Mouse (Mus musculus) myocyte (in vitro differentiated cells): ENCODE data around the gene Zdhhc19. TPM values are rescaled to one million over a fixed set of nuclear protein-coding genes. Genes with fewer than 3 reads are reported as not detected.

Source experiments
- H3K27me3 ChIP-seq: one replicate; pipeline ENCODE4 v1.6.1; 2011; ENCODE audit not compliant: control insufficient read depth, insufficient read depth, insufficient read length
- H3K36me3 ChIP-seq: one replicate; pipeline ENCODE4 v1.6.1; 2011; ENCODE audit not compliant: control insufficient read depth, insufficient read depth
- H3K4me2 ChIP-seq: one replicate; pipeline ENCODE4 v1.6.1; 2011; ENCODE audit warnings: low read depth, control low read depth
- H3K4me3 ChIP-seq: one replicate; pipeline ENCODE4 v1.5.1; 2011; ENCODE audit warnings: mild to moderate bottlenecking, control low read depth, moderate library complexity
- H3K79me2 ChIP-seq: one replicate; pipeline ENCODE4 v1.6.1; 2011; ENCODE audit not compliant: control insufficient read depth, insufficient read depth
- H3ac ChIP-seq: one replicate; pipeline ENCODE4 v1.6.1; 2011; ENCODE audit not compliant: control insufficient read depth, insufficient read length
- CEBPB ChIP-seq: IDR thresholded peaks from 2 replicates; pipeline ENCODE4 v1.6.1; 2011; ENCODE audit warnings: mild to moderate bottlenecking, moderate library complexity; ENCODE audit not compliant: poor library complexity, insufficient read depth, severe bottlenecking
- E2F4 ChIP-seq: IDR thresholded peaks from one replicate; pipeline ENCODE4 v1.6.1; 2011; ENCODE audit warnings: mild to moderate bottlenecking, control low read depth, moderate library complexity; ENCODE audit not compliant: insufficient read depth
- MAX ChIP-seq: IDR thresholded peaks from one replicate; pipeline ENCODE4 v1.6.1; 2011; ENCODE audit warnings: low read depth, mild to moderate bottlenecking, control low read depth
- MYOD1 ChIP-seq, 3 experiments: IDR thresholded peaks; one replicate each; pipeline ENCODE4 v1.6.1; 2011; ENCODE audit warnings: control low read depth in 2 of 3, low read depth in 2 of 3, mild to moderate bottlenecking in 2 of 3, moderate library complexity in 1 of 3; ENCODE audit not compliant: insufficient read length in 2 of 3, control insufficient read depth in 1 of 3
- MYOG ChIP-seq, 3 experiments: IDR thresholded peaks; one replicate each; pipeline ENCODE4 v1.6.1; 2011; ENCODE audit warnings: control low read depth in 2 of 3, low read depth in 2 of 3, mild to moderate bottlenecking in 2 of 3; ENCODE audit not compliant: insufficient read length in 2 of 3, control insufficient read depth in 1 of 3, insufficient read depth in 1 of 3
- POLR2A ChIP-seq: IDR thresholded peaks from one replicate; pipeline ENCODE4 v1.6.1; 2011; ENCODE audit warnings: low read depth, mild to moderate bottlenecking, control low read depth, moderate library complexity; ENCODE audit not compliant: insufficient read length
- POLR2AphosphoS2 ChIP-seq: IDR thresholded peaks from one replicate; pipeline ENCODE4 v1.6.1; 2011; ENCODE audit warnings: low read depth, control low read depth; ENCODE audit not compliant: insufficient read length
- REST ChIP-seq: IDR thresholded peaks from one replicate; pipeline ENCODE4 v1.6.1; 2011; ENCODE audit warnings: mild to moderate bottlenecking, control low read depth, moderate library complexity; ENCODE audit not compliant: insufficient read depth, insufficient read length
- SRF ChIP-seq: IDR thresholded peaks from one replicate; pipeline ENCODE4 v1.6.1; 2011; ENCODE audit warnings: low read depth; ENCODE audit not compliant: control insufficient read depth, insufficient read length
- TCF12 ChIP-seq: IDR thresholded peaks from one replicate; pipeline ENCODE4 v1.6.1; 2011; ENCODE audit warnings: mild to moderate bottlenecking, control low read depth; ENCODE audit not compliant: poor library complexity, insufficient read depth, severe bottlenecking
- TCF3 ChIP-seq: IDR thresholded peaks from one replicate; pipeline ENCODE4 v1.6.1; 2011; ENCODE audit warnings: low read depth, control low read depth; ENCODE audit not compliant: insufficient read length
- USF1 ChIP-seq: IDR thresholded peaks from one replicate; pipeline ENCODE4 v1.6.1; 2011; ENCODE audit warnings: low read depth, mild to moderate bottlenecking, control low read depth, moderate library complexity
- polyA plus RNA-seq: library from polyadenylated mRNA; unstranded; fragments of >200 nt; fragmentation: generic; extraction: Trizol; gene quantifications from one replicate; pipeline ENCODE4 v1.2.1, GENCODE M21; 2012; ENCODE audit warnings: missing spikeins

Zdhhc19 gene
- polyA plus RNA-seq, 1 experiment = not detected

DNA sequence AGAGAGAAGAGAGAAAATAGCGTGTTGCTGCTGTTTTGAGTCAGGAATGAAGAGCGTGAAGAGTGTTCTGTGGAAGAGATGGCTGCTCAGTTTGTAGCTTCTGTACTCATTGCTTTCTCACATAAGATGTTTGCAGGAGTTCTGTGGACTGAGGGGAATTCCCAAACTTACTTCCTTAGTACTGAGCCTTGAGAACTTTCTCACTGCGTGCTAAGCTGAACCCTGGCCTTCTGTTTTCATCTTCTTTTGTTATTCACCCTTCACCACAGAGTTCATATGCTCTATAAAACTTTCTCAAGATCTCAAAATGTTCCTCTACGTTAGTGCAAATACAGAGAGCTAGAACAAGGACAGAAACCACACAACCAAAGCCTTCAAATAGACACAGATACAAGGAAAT is 76.5 kb downstream of the Zdhhc19 start:
- no peak overlapping the region for H3K4me2 ChIP-seq
- H3ac ChIP-seq = no peak overlapping the region
- H3K4me3 ChIP-seq = no peak overlapping the region
- no peak for TF ChIP-seq TCF12
- no peak for TF ChIP-seq E2F4
- no peak for TF ChIP-seq MYOG (IDR thresholded peaks at IDR 0.05; ENCODE audit: control insufficient read depth in 1 of 3, insufficient read depth in 1 of 3, insufficient read length in 2 of 3, low read depth in 2 of 3)
- no peak for TF ChIP-seq POLR2A
- TF ChIP-seq TCF3 = no peak
- no peak for TF ChIP-seq USF1
- H3K27me3 ChIP-seq = no peaks in the 10 kb centered on the region
- H3K79me2 ChIP-seq = no peaks in the 10 kb centered on the region
- no peaks in the 10 kb centered on the region for H3K36me3 ChIP-seq

DNA sequence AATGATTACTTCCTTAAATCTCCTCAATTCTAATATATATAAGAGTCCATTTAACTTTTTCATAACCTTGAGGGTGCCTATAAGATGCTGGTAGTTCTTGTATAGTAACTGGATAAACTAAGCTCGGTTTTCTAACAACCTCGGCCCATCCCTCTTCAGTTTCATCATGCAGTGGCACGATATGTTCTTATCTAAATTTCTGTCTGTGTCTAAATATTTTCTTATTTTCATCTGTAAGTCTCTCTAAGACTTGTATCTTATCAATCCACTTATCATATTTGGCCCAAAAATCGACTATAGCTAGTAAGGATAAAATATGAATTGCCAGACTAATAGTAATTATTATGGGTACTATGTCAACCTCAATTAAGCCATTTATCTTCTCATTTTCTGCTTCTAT is 90.4 kb downstream of the Zdhhc19 start:
- Histone ChIP-seq H3ac (no peak overlapping the region), H3K27me3 (peaks cover 21% of the 10 kb centered on the region), H3K4me2 (no peak overlapping the region), H3K36me3 (no peaks in the 10 kb centered on the region), H3K79me2 (no peaks in the 10 kb centered on the region), H3K4me3 (no peak overlapping the region)
- TF ChIP-seq E2F4 = no peak
- TF ChIP-seq TCF3 = no peak
- TF ChIP-seq MYOD1 (IDR thresholded peaks at IDR 0.05; ENCODE audit: control insufficient read depth in 1 of 3, insufficient read length in 2 of 3, low read depth in 2 of 3) = no peak
- TF ChIP-seq REST = no peak
- TF ChIP-seq POLR2A = no peak
- TF ChIP-seq MAX = no peak
- no peak for TF ChIP-seq CEBPB
- no peak for TF ChIP-seq MYOG (IDR thresholded peaks at IDR 0.05; ENCODE audit: control insufficient read depth in 1 of 3, insufficient read depth in 1 of 3, insufficient read length in 2 of 3, low read depth in 2 of 3)
- no peak for TF ChIP-seq POLR2AphosphoS2
- TF ChIP-seq TCF12 = no peak
- no peak for TF ChIP-seq SRF
- TF ChIP-seq USF1 = no peak

DNA sequence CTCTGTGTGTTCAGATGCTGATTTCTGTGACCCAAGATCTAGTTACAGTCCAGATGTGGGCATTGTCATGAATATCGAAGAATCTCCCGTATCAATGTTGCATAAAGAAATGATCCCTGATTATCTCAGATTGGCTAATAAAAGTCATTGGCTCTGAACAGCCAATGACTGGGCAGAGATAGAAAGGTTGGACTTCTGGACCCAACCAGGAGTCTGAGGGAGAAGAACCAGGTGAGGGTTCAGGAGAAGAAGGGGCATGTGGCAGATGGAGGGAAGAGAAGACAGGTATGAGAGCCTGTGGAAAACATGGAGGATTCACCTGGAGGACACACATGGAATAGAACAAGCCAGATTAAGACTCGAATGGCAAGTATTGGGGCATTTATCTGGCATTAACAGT is 92.5 kb downstream of the Zdhhc19 start:
- Histone ChIP-seq H3K27me3 (peaks cover 40% of the 10 kb centered on the region), H3K79me2 (no peaks in the 10 kb centered on the region), H3K4me3 (no peak overlapping the region), H3K36me3 (no peaks in the 10 kb centered on the region), H3K4me2 (no peak overlapping the region), H3ac (no peak overlapping the region)
- TF ChIP-seq POLR2AphosphoS2 (no peak), E2F4 (no peak), CEBPB (no peak), SRF (no peak), USF1 (no peak), REST (no peak), MAX (no peak)

DNA sequence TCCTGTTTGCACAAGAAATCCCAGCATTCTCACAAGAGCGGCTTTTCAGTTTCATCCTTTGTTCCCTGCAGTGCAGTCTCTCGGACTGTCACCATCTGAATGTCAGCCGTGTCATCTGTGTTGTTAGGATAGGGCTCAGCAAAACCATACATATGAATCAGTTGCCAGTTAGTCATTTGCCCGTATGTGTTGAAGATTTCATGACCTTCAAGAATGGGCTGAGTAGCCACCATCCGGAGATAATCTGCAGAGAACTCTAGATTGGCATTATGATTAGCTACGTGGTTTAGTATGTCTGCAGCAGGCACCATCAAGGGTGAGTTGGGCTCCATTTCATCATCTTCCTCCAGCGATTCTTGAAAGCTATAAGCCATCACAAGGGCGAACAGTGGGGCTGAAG is 95.5 kb downstream of the Zdhhc19 start:
- Histone ChIP-seq H3K4me2 (no peak overlapping the region), H3K36me3 (no peaks in the 10 kb centered on the region), H3K79me2 (no peaks in the 10 kb centered on the region), H3K27me3 (peaks cover 44% of the 10 kb centered on the region), H3ac (no peak overlapping the region), H3K4me3 (no peak overlapping the region)
- TF ChIP-seq USF1 = no peak

DNA sequence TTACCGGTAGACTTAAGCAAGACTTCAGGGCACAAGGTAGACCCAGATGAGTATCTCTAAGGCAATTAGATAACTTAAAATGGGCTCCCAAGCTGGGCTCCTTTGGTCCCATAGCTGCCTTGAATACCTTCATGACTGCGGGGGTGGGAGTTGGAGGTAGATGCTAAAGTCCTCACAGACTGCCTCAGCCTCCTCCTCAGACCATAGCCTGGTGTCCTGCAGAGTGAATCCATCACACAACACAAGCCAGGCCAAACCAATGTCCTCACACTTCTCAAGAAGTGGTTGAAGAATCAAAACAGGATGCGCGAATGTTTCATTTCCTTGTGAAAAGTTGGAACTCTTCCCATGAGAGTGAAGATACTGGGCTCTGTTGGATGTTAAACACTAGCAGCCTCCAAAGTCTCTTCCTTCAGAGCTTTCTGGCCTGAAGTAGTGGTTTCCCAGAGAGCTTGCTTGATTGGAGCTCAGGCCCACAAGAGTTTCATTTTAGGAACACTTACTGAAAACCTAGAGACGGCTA is 97.3 kb downstream of the Zdhhc19 start:
- H3K36me3 ChIP-seq = no peaks in the 10 kb centered on the region
- H3K79me2 ChIP-seq = no peaks in the 10 kb centered on the region
- H3K4me2 ChIP-seq = no peak overlapping the region
- TF ChIP-seq MYOD1 (IDR thresholded peaks at IDR 0.05; ENCODE audit: control insufficient read depth in 1 of 3, insufficient read length in 2 of 3, low read depth in 2 of 3) = no peak
- no peak for TF ChIP-seq TCF12
- TF ChIP-seq MAX = no peak
- TF ChIP-seq E2F4 = no peak
- TF ChIP-seq TCF3 = no peak
- no peak for TF ChIP-seq SRF
- TF ChIP-seq REST = no peak
- no peak overlapping the region for H3K4me3 ChIP-seq
- H3K27me3 ChIP-seq = peaks cover 44% of the 10 kb centered on the region
- no peak overlapping the region for H3ac ChIP-seq
